Mouse (Mus musculus) adrenal gland, adult 2 months (tissue): Measurements from ENCODE around the gene Zbtb21. TPM values are rescaled to one million over a fixed set of nuclear protein-coding genes. Genes with fewer than 3 reads are reported as not detected.
"Not testable (repeated sequence)": the region's sequence is repeated elsewhere in the genome, so short reads cannot be mapped to it uniquely, and the experiment has no call there.

Experiments
- DNase-seq: peaks from one replicate; pipeline ENCODE4 v3.0.0; 2021
- long read RNA-seq: library from polyadenylated mRNA; stranded (forward); transcript quantifications from one replicate; pipeline ENCODE4 v2.0.0, GENCODE M21; 2021
- polyA plus RNA-seq: library from polyadenylated mRNA; depleted of rRNA; stranded (reverse); fragments of >200 nt; gene quantifications from 2 replicates; pipeline ENCODE4 v1.2.3, GENCODE M21; 2012; rRNA removed
- total RNA-seq, 2 experiments: library from RNA; stranded (reverse); gene quantifications; 2 replicates each; pipeline ENCODE4 v1.2.3; 2021

The Zbtb21 gene
- total RNA-seq (10 to 100 TPM; 24.2 to 50.0 TPM), polyA plus RNA-seq (16.1 and 16.7 TPM in 2 replicates)
- long read RNA-seq, full-length matches to known transcripts: 7 of 13 reads
- long read RNA-seq, partial matches to known transcripts: 0 of 13 reads
- long read RNA-seq, other reads (novel, unspliced or antisense): 6 of 13 reads

DNA sequence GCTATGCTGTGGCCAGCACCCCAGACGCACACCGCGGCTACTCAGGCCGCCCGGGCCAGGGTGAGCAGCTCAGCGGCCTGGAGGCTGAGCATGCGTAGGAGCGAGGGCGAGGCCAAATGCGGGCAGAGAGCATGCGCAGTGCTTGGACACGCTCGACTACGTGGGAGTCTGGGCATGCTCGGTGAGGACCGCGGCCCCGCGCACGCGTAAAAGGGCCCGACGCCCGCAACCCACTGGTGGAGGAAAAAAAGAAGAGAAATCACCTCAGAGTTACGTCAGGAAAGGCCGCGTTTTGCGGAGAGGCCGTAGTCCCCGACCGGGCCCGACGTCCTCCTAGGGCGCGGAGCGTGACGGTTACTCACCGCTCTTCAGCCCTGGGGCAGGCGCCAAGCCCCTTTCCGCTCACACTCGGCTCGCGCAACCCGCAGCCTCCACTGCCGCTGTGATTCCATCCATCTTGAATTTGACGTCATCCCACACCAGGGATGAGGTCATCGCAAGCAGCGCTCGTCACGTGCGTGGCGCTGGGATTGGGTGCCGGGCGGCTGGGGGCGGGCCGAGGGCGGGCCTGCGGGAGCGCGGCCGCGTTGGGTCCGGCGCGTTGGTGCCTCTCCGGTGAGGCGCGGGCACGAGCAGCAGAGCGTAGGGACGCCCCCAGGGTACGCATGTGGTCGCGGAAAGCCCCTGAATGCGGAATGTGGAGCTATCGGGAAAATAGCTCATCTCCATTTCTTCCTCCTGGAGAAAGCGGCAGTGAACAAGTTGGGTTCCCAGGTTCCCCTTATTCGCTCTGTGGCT, at the start of gene Zbtb21, which contains the start of gene C2cd2:
Zbtb21 (minus strand) TSS at position 472 of the 798 bp plus-strand sequence.
C2cd2 (minus strand) TSS at position 448 of the 798 bp plus-strand sequence.
- DNase-seq: peak; percentile 98

- not testable (repeated sequence) for DNase-seq
Observed at GRCm38 (mm10) chr16:97997383-97997731, 34.9 kb upstream of the Zbtb21 start.

DNA sequence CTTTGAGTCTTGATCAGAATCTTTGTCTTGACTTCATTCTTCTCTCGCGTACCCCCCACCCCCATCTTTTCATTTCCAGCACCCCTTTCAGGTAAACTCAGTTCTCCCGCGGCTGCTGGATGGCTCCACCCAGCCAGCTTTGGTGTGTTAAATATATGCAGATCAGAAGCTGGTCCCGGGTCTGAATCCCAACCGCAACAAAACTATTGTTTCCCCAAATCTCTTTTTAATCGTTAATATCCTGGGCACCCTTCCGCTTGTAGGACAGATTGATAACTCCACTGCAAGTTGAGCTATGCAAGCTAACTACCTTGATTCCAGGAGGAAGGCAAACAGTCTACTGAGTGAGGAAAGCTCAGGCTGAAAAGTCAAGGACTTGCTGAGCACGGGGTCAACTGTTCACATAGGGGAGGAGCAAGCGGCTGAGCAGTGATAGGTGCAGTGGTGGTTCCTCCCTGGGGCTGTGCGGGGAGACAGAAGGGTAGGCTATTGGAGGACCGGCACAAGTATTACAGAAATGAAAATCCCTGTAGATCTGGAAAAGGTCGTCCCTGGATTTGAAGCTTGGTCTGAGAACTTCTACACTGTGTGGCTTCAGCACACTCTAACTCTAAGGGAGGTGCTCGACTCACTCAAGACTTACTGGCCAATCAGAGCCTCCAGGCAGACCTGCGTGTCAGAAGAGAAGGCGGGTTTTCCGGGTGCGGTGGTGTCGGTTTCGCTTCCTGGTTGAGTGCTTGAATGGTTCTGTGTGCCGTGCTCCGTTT, 34.4 kb upstream of the Zbtb21 start, which contains the start of gene B230307C23Rik:
B230307C23Rik (plus strand) TSS at position 700 of the 767 bp plus-strand sequence.
- peak; percentile 93 for DNase-seq

- peak; percentile 84 for DNase-seq
Observed at GRCm38 (mm10) chr16:97995849-97996615, 33.6 kb upstream of the Zbtb21 start.

- DNase-seq: not testable (repeated sequence)
Observed at GRCm38 (mm10) chr16:97992477-97992876, 30.1 kb upstream of the Zbtb21 start.

DNA sequence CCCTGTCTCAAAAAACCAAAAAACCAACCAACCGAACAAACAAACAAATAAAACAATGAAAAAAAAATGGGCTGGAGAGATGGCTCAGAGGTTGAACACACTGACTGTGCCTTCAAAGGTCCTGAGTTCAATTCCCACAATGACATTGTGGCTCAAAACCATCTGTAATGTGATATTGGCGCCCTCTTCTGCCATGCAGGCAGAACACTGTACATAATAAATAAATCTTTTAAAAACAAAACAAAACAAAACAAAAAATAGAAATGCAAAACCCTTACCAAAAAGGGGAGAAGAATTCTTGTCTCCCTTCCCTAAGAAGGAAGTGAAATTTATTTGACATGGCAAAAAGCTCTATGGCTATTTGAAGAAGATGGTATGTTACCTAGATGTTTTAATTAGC, 29.1 kb upstream of the Zbtb21 start:
- no peak for DNase-seq

- DNase-seq: no peak
Observed at GRCm38 (mm10) chr16:97984589-97984988, 22.2 kb upstream of the Zbtb21 start.

GRCm38 (mm10) chr16:97981362-97981761, 18.9 kb upstream of the Zbtb21 start:
- DNase-seq: no peak

DNA sequence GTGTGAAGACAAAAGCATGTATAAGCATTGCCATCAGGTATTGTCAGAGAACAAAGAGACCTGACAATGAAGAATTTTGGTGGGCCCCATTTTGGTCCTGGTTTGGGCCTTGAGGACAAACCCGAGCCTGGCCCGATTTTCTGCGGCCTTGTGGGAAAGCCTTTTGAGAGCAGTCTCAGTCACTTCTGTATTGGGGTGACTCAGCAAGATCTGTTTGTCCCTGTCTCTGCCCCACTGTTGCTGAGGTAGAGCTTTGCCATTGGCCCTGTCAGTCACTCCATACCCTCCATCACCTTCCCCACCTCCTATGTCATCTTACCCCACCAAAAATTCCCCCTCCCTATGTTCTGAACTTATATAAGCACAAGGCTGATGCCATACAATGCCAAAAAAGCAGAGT, 15.3 kb upstream of the Zbtb21 start:
- DNase-seq: no peak

DNA sequence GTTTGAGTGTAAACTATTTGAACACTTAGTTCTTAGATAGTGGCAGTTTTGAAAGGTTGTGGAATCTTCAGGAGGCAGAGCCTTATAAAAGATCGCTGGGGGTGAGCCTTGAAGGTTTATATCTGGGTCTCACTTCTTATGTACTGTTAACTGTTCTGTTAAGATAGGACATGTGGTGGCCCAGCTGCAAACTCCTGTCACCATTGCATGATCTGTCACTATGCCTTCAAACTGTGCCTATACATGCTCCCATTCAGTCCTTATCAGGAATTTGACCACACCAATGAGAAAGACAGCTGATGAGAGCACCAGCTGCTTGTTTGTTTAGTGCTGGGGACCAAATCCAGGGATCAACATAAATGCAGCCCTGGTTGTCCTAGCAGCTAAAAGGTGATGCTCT, 14.9 kb upstream of the Zbtb21 start:
- DNase-seq: no peak

- DNase-seq: no peak
Observed at GRCm38 (mm10) chr16:97963956-97964540, 1.6 kb upstream of the Zbtb21 start.

DNA sequence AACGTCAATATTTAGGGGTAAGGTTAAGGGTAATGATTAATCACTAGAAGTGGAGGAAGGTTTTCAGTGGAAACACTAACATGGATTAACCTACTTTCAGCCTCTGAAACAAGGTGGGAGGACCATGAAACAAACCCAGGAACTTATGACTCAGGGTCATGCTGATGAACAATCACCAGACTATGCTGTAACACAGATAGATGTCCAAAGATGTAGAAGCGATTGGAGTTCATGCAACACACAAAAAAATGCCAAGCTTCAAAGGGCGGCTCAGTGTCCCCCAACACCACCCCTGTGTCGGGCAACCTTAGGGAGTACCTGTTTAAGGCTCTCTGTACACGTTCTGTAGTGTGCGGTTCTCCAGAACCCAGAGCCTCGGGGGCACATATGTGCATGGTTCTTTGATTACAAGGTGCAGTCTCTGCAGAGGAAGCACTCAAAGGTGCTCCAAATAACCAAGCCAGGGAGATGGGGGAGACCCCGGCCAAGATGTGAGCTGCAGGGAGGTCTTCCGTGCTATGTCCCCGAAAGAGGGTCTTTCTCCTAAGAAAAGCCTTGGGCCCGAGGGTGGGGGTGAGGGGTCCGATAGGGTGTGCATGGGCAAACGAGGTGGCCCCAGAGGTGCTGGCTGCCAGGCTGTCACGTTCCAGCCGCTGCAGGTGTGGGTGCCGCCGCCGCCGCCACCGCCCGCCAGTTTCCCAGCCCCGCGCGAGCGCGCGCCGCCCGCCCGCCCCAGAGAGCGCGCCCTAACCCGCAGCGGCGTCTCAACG, 856 bp downstream of the Zbtb21 start:
- DNase-seq: peak; percentile 53

DNA sequence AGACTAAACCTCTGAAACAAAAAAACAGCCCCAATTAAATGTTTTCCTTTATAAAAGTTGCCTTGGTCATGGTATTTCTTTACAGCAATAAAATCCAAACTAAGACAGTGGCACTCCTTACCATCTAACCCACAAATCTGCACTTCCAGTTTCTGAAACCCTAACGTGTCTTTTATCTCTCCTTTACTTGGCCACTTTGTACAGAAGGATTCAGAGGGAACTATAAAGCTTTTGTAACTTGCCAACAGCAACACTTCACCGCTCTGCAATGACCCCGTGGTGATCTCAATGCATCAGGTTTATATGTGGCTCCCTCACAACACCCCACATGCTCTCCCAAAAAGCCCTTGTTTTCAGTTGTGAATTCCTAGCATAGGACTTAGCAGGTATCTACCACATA, 2.1 kb downstream of the Zbtb21 start:
- no peak for DNase-seq

DNA sequence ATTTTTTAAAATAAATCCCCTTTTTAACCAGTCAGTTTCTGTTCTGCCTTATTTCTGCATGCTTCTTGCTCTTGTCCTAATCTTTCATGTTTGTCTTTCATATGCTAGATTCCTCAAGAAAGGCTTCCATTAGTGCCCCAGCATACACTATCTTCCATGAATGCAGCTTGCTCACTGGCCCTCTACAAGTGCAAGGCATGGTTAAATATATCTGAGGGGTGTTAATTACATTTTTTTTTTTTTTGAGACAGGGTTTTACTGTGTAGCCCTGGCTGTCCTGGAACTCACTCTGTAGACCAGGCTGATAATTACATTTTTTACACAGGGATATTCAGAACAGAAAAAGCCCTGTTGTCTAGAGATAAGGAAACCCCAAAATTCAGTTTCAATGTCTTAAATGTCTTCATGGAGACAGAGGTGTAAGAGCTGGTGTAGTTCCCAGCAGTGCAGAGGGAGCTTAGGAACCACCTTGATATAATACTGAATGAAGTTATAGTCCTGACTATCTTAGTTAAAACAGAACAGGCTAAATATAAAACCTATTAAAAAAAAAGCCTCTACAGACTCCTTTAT, 3.9 kb downstream of the Zbtb21 start:
- DNase-seq: no peak

- DNase-seq: no peak
Observed at GRCm38 (mm10) chr16:97957626-97958025, 4.8 kb downstream of the Zbtb21 start.

DNA sequence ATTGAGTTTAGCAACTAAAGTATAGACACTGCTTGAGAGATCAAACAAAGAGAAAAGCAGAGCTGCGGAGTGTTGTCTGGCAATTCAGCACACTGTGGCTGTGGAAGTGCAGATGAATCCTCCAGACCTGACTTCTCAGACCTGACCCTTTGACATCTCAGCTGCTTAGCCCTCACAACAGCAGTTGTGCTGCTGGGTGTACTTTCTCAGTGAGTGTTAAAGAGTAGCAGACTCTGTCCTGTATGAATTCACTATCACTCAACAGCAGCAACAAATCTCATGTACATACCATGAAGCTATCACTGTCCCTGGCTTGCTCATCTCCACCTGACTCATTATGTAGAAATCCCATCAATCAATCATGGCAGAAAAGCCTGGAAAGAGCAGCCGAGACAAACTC, 6.4 kb downstream of the Zbtb21 start:
- DNase-seq: no peak

- DNase-seq: no peak
Observed at GRCm38 (mm10) chr16:97953300-97953699, 9.1 kb downstream of the Zbtb21 start.

- DNase-seq: no peak
Observed at GRCm38 (mm10) chr16:97952801-97953200, 9.6 kb downstream of the Zbtb21 start.

DNA sequence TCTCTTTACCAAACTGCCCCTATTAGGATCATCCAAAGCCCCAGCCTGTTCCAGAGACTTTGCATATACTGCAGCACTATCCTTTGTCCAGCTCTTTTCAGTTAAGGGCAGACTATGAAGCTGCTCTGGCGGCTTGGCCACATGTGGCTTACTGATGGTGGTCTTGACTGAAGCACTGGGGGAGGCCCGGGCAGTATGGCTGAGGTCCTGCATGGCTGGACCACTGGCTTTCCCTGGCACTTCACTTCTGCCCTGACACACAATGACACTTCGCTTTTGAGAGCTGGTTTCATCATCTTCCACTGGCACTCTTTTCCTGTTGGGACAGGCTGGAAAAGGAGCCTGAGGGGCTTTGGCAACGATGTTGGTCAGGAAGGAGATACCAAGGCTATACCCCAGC, 10.1 kb downstream of the Zbtb21 start:
- DNase-seq: no peak

- DNase-seq: no peak
Observed at GRCm38 (mm10) chr16:97950061-97950460, 12.4 kb downstream of the Zbtb21 start.

DNA sequence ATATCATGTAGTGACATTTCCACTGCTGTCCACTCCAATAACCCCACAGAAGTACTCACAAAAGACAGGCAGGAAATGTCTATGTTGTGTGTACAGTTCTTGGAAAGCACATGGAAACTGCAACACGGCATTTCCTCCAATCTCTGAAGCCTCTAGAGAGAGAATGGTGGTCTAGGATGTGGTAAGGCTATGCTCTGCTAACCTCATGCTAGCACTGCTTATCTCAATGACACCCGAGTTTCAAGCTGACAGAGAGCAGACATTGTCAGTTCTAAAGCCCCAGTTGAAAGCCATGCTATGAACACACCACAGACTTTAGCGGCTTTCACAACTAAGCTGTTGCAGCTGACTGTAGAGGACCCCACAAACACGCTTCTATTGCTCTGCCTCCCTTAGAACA, 13.6 kb downstream of the Zbtb21 start:
- DNase-seq: no peak
